Mouse (Mus musculus): ENCODE data around the gene Susd4. TPM values are rescaled to one million over a fixed set of nuclear protein-coding genes. Genes with fewer than 3 reads are reported as not detected.

Susd4 gene
- total RNA-seq, 1 experiment from 2014 or later, result not detected

- no peak for ATAC-seq (ENCODE audit: extremely low read depth, insufficient number of reproducible peaks, low FRiP score, poor library complexity, severe bottlenecking)
Observed at GRCm38 (mm10) chr1:182783774-182784173, 20.1 kb downstream of the Susd4 start.

DNA sequence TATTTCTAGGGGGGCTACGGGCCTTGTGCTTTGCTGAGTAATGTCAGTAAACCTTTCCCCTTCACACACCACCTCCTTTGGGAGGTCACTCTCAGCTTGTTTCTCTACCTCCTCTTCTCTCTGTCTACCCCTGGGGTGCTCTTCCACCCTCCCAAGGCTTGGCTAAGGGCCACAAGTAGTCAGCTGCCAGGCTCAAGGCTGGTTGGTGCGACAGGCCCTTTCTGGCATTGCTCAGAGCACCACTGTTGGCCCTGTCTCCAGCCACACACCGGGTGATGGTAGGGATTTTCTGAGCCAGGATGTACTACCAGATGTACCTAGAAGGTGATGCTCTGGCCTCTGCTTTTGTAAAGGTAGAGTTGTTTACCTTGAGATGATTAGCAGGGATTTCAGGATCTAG lies 21.1 kb downstream of the Susd4 start:
- ATAC-seq (ENCODE audit: extremely low read depth, insufficient number of reproducible peaks, low FRiP score, poor library complexity, severe bottlenecking), result no peak

- ATAC-seq (ENCODE audit: extremely low read depth, insufficient number of reproducible peaks, low FRiP score, poor library complexity, severe bottlenecking), result no peak
Observed at GRCm38 (mm10) chr1:182785504-182785903, 21.8 kb downstream of the Susd4 start.

GRCm38 (mm10) chr1:182787030-182787429 lies 23.4 kb downstream of the Susd4 start:
- no peak for ATAC-seq (ENCODE audit: extremely low read depth, insufficient number of reproducible peaks, low FRiP score, poor library complexity, severe bottlenecking)

DNA sequence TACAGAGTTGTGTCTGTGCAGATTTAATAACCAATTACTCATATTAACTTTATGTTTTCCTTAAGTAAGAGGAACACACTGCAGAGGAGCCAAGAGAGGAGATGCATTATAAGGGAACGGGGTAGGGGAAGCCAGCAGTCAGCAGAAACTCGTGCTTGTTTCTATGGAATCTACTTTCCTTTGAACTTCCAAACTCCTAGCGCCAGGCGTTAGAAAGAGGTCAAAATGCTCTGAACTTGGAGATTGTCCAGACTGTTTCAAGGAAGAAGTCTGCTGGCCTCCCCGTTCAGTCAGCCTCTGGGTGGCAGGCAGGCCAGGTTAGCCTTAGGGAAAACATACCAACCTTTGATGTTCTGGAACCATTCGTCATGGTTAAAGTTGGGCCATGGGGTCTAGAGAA lies 25.2 kb downstream of the Susd4 start:
- ATAC-seq (ENCODE audit: extremely low read depth, insufficient number of reproducible peaks, low FRiP score, poor library complexity, severe bottlenecking), result no peak

- ATAC-seq (ENCODE audit: extremely low read depth, insufficient number of reproducible peaks, low FRiP score, poor library complexity, severe bottlenecking), result peak; percentile 71
Observed at GRCm38 (mm10) chr1:182792521-182793071, 28.9 kb downstream of the Susd4 start.

- ATAC-seq (ENCODE audit: extremely low read depth, insufficient number of reproducible peaks, low FRiP score, poor library complexity, severe bottlenecking), result no peak
Observed at GRCm38 (mm10) chr1:182794221-182794620, 30.6 kb downstream of the Susd4 start.

- ATAC-seq (ENCODE audit: extremely low read depth, insufficient number of reproducible peaks, low FRiP score, poor library complexity, severe bottlenecking), result no peak
Observed at GRCm38 (mm10) chr1:182794628-182795027, 31.0 kb downstream of the Susd4 start.

DNA sequence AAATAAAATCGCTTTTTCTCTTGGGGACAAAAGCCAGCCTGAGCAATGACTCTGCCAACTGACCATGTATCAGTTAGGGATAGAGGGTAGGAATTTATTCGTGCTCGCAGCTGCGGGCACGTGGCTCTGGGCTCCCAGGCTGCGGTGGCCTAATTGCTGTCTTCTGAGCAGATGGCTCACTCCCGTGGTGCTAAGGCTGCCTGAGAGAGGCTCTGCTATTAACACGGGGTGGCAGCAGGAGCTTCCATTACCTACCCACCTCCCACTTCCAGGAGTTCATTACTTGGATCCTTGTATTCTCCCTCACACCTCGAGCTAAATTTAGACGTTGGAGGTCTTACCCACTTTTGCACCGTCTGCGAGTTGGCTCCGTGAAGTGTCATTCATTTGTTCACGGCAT lies 33.4 kb downstream of the Susd4 start:
- no peak for ATAC-seq (ENCODE audit: extremely low read depth, insufficient number of reproducible peaks, low FRiP score, poor library complexity, severe bottlenecking)

DNA sequence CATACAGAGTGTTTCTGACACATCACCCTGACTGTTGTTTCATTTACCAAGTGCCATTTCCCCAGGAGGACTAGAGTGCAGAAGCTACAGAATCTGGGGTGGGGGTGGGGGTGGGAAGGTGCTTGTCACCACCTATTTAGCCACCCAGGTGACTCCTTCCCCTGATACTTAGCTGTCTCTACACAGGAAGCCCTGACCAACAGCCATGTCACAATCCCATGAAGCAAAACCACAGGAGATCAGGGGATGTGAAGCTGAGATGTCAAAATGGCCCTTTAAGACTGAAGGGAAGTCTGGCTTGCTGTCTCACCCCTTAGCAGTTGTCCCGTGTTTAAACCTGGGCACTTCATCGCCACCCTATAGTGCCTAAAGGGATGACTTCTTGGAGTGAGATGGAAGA lies 37.9 kb downstream of the Susd4 start:
- ATAC-seq (ENCODE audit: extremely low read depth, insufficient number of reproducible peaks, low FRiP score, poor library complexity, severe bottlenecking), result peak; percentile 46; the same call in 1 of the 2 replicates

DNA sequence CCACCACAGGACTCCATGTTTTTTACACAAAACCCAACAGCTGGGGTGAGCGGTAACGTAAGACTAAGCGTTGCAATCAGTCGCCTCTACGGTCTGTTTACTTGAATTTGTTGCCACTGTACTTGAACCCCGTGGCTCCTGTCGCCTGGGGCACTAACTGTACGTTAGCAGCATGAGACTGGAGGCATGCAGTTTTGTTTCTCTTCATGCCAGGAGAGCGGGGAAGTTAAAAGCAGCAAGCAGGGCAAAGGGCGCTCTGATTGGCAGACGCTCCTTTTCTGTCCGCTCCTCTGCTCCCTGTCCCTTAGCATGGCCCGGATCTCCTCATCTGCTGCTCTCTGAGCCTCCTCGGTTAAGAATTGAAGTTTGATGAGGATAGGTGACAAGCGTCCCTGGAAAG lies 39.2 kb downstream of the Susd4 start:
- ATAC-seq (ENCODE audit: extremely low read depth, insufficient number of reproducible peaks, low FRiP score, poor library complexity, severe bottlenecking), result no peak

DNA sequence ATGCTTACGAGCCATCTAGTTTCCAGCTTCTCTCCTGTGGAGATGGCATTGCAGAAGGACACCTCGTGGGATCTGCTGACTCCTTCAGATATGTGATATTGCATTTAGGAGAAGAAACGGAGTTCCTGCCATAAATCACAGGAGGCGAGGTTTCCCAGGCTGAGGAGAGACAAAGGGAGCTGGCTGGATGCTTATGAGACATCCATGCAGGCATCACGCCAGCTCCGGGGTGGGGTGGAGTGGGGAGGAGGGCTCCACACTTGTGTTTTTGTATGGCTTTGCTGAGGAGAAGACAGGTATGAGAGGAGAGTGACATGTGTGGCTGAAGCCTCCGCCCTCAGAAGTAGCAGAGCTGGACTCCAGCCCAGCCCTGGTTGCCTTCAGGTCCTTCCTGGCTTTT lies 50.3 kb downstream of the Susd4 start:
- ATAC-seq (ENCODE audit: extremely low read depth, insufficient number of reproducible peaks, low FRiP score, poor library complexity, severe bottlenecking), result no peak

DNA sequence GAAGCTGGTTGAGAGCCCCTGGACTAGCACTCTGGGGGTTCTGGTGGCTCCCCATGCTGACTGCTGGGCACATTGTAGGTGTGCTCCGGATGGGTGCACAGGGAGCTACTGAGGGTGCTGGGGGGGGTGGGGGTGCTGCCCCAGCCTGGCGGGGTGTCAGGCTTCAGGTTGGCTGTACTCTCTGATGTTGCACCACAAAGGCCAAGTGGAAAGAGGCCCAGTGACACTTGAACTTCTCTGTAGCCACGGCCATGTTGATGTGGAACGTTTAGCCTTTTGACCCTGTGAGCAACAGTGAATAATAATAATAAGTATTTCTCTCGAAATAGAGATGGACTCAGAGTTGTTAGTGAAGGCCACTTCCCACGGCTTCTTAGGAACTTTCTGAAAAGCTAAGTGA lies 50.9 kb downstream of the Susd4 start:
- ATAC-seq (ENCODE audit: extremely low read depth, insufficient number of reproducible peaks, low FRiP score, poor library complexity, severe bottlenecking), result no peak

- no peak for ATAC-seq (ENCODE audit: extremely low read depth, insufficient number of reproducible peaks, low FRiP score, poor library complexity, severe bottlenecking)
Observed at GRCm38 (mm10) chr1:182817106-182817505, 53.4 kb downstream of the Susd4 start.

DNA sequence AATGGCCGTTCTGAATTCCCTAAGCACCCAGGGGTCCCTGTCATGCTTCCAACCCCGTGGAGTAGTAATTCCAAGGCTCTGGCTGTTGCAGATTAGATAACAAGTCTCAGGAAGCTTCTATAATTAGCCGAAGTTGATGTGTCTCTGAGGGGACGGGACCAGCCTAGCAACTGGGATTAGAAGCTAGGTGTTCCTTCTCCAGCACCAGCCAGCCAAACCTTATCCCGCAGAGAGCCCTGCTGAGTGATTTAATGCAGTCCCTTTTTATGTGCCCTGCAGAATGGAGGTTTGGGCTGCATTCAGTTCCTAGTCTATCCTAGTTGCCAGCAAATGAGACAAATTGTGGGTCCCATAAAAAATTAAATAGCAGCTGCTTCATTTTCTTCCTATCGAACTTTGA lies 54.0 kb downstream of the Susd4 start:
- ATAC-seq (ENCODE audit: extremely low read depth, insufficient number of reproducible peaks, low FRiP score, poor library complexity, severe bottlenecking), result no peak

DNA sequence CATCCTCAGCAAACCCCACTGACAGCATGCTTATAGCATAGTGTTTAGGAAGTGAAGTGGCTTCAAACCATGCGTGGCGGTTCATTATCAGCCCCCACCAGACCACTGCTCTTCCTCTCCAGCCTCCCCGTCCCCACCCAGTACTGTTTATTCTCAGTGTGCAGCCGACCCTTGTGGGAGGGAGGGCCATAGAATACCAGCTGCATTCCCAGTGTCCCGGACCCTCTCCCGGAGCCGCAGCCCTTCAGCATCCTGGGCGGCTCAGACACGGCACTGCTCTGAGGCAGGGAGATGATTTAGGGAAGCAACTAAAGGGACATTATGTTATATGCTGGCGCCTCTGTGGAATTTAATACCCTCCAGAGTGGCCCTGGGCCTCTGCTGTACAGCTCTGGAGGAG lies 55.3 kb downstream of the Susd4 start:
- no peak for ATAC-seq (ENCODE audit: extremely low read depth, insufficient number of reproducible peaks, low FRiP score, poor library complexity, severe bottlenecking)

DNA sequence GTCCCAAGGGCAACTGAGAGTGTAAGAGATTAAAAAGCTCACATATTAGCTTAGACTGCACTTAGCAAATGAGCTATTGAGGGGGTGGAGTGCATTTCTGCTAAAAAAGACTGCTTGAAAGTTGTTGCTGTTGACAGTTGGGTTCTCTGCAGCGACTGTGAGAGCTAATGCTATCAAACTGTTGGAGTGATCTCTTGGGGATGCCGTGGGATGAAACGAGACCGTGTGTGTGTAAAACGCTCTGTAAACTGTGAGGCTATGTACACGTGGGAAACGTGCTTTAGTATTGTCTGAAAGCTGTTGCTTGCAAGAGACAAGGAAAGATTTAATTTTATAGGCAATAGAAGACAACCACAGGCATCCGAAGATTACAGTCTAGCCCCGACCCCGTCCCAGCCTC lies 59.1 kb downstream of the Susd4 start:
- no peak for ATAC-seq (ENCODE audit: extremely low read depth, insufficient number of reproducible peaks, low FRiP score, poor library complexity, severe bottlenecking)

- no peak for ATAC-seq (ENCODE audit: extremely low read depth, insufficient number of reproducible peaks, low FRiP score, poor library complexity, severe bottlenecking)
Observed at GRCm38 (mm10) chr1:182823723-182824421, 60.2 kb downstream of the Susd4 start.

- ATAC-seq (ENCODE audit: extremely low read depth, insufficient number of reproducible peaks, low FRiP score, poor library complexity, severe bottlenecking), result no peak
Observed at GRCm38 (mm10) chr1:182826557-182826956, 62.9 kb downstream of the Susd4 start.

DNA sequence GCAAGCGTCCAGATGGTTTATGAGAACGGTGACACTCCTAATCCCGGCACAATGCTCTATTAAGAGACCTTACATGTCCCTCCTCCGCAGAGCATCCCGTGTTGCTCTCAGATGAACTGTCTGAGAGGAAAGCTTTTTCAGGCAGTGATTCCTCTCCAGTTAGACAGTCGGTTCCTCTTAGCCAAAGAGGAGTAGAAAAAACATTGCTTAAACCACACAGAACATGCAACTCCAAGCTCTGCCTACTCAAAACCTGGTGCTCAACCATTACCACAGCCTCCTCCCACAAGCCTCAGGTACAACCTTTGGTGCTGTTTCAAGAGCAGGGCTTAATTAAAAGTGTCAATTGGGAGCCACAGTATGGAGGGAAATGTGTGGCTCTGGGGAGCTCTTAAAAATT lies 74.4 kb downstream of the Susd4 start:
- ATAC-seq (ENCODE audit: extremely low read depth, insufficient number of reproducible peaks, low FRiP score, poor library complexity, severe bottlenecking), result no peak

GRCm38 (mm10) chr1:182839332-182839929 lies 75.8 kb downstream of the Susd4 start:
- ATAC-seq (ENCODE audit: extremely low read depth, insufficient number of reproducible peaks, low FRiP score, poor library complexity, severe bottlenecking), result no peak
